Mouse (Mus musculus): ENCODE results near the gene Mrpl17. TPM values are rescaled to one million over a fixed set of nuclear protein-coding genes. Genes with fewer than 3 reads are reported as not detected.

Gene Mrpl17
- polyA plus RNA-seq, 1 experiment from 2014 or later = 208 TPM

DNA sequence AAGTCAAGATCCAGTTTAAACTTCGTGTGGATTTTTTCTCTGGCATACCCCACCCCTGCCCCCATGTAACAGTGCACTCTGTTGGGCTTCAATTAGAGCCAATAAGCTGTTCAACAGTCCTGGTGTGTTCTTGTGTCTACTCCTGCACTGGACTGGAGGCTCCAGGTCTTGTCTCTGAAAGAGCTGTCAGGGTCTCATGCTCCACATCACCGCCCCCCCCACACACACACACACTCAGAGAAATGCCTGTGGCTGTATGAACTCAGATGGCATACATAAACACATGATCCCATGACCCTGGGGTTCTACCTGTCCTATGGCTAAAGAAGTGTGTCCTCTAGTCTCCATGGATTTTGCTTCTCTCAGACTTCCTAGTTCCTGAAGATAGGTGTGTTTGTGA lies 34.9 kb downstream of the Mrpl17 start:
- no peak overlapping the region for H3K4me2 ChIP-seq (replicated peaks)
- H3K9ac ChIP-seq = no peak overlapping the region
- no peaks in the 10 kb centered on the region for H3K9me3 ChIP-seq (ENCODE audit: control insufficient read depth, low read length)
- no peak overlapping the region for H3K4me3 ChIP-seq (replicated peaks; ENCODE audit: low read length)
- H3K36me3 ChIP-seq (replicated peaks; ENCODE audit: control insufficient read depth, insufficient read depth) = peaks cover 80% of the 10 kb centered on the region
- DNase-seq (ENCODE audit: low spot score) = no peak
- no peak for ATAC-seq (ENCODE audit: low FRiP score)
- H3K4me1 ChIP-seq (replicated peaks; ENCODE audit: control insufficient read depth, insufficient read depth, low read length) = peaks cover 50% of the 10 kb centered on the region
- no peaks in the 10 kb centered on the region for H3K27me3 ChIP-seq (ENCODE audit: control insufficient read depth, insufficient read depth, low read length)
- WGBS = 88% methylated on average over 2 of the region's 2 CpGs
- no peak overlapping the region for H3K27ac ChIP-seq

DNA sequence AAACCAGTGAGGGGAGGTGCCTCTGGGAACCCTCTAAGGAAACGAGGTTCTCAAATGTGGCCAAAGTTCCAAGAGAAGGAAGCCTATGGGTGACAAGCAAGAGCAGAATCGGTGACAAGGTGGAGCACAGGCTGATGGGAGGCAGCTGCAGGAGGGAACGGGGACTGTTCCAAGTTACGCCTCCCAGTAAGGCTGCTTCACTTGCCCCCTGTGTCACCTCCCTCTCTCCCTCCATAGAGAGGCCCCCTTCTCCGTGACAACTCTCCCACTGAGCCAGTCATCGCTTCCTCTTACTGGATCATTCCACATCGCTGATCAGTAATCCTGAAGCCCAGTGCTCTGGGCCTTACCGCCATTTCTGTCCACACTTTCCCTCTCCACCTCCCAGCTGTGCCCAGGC lies 36.2 kb downstream of the Mrpl17 start:
- Histone ChIP-seq H3K9ac (no peak overlapping the region), H3K4me1 (replicated peaks; ENCODE audit: control insufficient read depth, insufficient read depth, low read length) (peaks cover 53% of the 10 kb centered on the region), H3K9me3 (ENCODE audit: control insufficient read depth, low read length) (no peaks in the 10 kb centered on the region), H3K4me2 (replicated peaks) (no peak overlapping the region), H3K27me3 (ENCODE audit: control insufficient read depth, insufficient read depth, low read length) (no peaks in the 10 kb centered on the region), H3K27ac (no peak overlapping the region), H3K36me3 (replicated peaks; ENCODE audit: control insufficient read depth, insufficient read depth) (peaks cover 80% of the 10 kb centered on the region), H3K4me3 (replicated peaks; ENCODE audit: low read length) (no peak overlapping the region)
- ATAC-seq (ENCODE audit: low FRiP score) = no peak
- no peak for DNase-seq (ENCODE audit: low spot score)
- WGBS = 32% methylated on average over 8 of the region's 8 CpGs

GRCm38 (mm10) chr7:105773041-105773440 lies 37.9 kb downstream of the Mrpl17 start:
- DNase-seq (ENCODE audit: low spot score) = no peak

DNA sequence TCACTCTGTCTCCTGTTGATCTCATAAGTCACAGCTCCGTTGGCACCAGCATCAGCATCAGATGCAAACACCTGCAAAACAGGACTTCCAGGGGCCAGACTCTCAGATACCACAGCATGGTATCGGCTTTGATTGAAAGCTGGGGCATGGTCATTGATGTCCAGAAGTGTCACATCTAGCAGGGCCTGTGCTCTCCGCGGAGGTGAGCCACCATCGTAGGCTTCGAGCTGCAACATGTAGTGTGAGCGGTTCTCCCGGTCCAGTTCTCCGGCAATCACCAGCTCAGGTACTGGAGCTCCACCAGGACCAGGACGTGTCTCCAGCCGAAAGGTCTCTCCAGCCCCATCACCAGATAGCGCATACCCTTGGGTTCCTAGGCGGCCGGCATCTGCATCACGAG lies 38.6 kb downstream of the Mrpl17 start:
- Histone ChIP-seq H3K4me2 (replicated peaks) (no peak overlapping the region), H3K4me3 (replicated peaks; ENCODE audit: low read length) (no peak overlapping the region), H3K36me3 (replicated peaks; ENCODE audit: control insufficient read depth, insufficient read depth) (peaks cover 84% of the 10 kb centered on the region), H3K4me1 (replicated peaks; ENCODE audit: control insufficient read depth, insufficient read depth, low read length) (peaks cover 50% of the 10 kb centered on the region), H3K9ac (no peak overlapping the region), H3K9me3 (ENCODE audit: control insufficient read depth, low read length) (no peaks in the 10 kb centered on the region), H3K27ac (no peak overlapping the region), H3K27me3 (ENCODE audit: control insufficient read depth, insufficient read depth, low read length) (no peaks in the 10 kb centered on the region)
- no peak for ATAC-seq (ENCODE audit: low FRiP score)
- no peak for DNase-seq (ENCODE audit: low spot score)
- 93% methylated on average over 15 of the region's 15 CpGs for WGBS

More at GRCm38 (mm10) chr7:105773041-105773440, 37.9 kb downstream of the Mrpl17 start:
- Histone ChIP-seq H3K27ac (no peak overlapping the region), H3K4me2 (replicated peaks) (no peak overlapping the region), H3K9me3 (ENCODE audit: control insufficient read depth, low read length) (no peaks in the 10 kb centered on the region), H3K27me3 (ENCODE audit: control insufficient read depth, insufficient read depth, low read length) (no peaks in the 10 kb centered on the region), H3K4me1 (replicated peaks; ENCODE audit: control insufficient read depth, insufficient read depth, low read length) (peaks cover 50% of the 10 kb centered on the region), H3K4me3 (replicated peaks; ENCODE audit: low read length) (no peak overlapping the region), H3K9ac (no peak overlapping the region), H3K36me3 (replicated peaks; ENCODE audit: control insufficient read depth, insufficient read depth) (peaks cover 84% of the 10 kb centered on the region)
- ATAC-seq (ENCODE audit: low FRiP score) = no peak; the same call in 1 of the 2 replicates
- WGBS = 92% methylated on average over 5 of the region's 5 CpGs

- Histone ChIP-seq H3K9me3 (ENCODE audit: control insufficient read depth, low read length) (no peaks in the 10 kb centered on the region), H3K9ac (no peak overlapping the region), H3K27ac (no peak overlapping the region), H3K27me3 (ENCODE audit: control insufficient read depth, insufficient read depth, low read length) (no peaks in the 10 kb centered on the region), H3K36me3 (replicated peaks; ENCODE audit: control insufficient read depth, insufficient read depth) (peaks cover 91% of the 10 kb centered on the region), H3K4me1 (replicated peaks; ENCODE audit: control insufficient read depth, insufficient read depth, low read length) (peaks cover 39% of the 10 kb centered on the region), H3K4me2 (replicated peaks) (no peak overlapping the region), H3K4me3 (replicated peaks; ENCODE audit: low read length) (no peak overlapping the region)
- 87% methylated on average over 3 of the region's 3 CpGs for WGBS
- ATAC-seq (ENCODE audit: low FRiP score) = no peak
- DNase-seq (ENCODE audit: low spot score) = no peak
Observed at GRCm38 (mm10) chr7:105769959-105770358, 40.9 kb downstream of the Mrpl17 start.

DNA sequence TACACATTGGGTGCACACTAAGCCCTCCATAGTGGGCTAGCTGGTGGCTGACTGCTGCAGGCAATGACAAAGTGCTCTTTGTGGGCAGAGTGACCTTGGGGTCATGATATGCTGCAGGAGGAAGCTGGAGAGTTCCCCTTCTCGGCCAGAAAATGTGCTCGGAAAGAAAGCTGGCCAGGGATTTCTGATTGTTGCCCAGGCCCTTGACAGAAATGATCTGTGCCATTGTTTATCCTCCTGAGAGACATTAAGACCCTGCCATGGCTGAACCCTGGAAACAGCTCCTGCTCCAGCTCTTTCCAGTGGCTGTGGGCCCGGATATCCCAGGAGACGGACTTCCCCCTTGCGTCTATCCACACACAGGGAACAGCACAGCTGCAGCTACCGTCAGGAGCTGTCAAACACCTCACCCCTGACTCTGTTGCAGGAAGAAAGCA lies 43.2 kb downstream of the Mrpl17 start:
- Histone ChIP-seq H3K4me2 (replicated peaks) (no peak overlapping the region), H3K9ac (0 out of 2 replicates have a peak overlapping the region, but pooled peaks have one; percentile 11), H3K27ac (peak overlapping the region; percentile 43; the same call in 1 of the 2 replicates), H3K36me3 (replicated peaks; ENCODE audit: control insufficient read depth, insufficient read depth) (peaks cover 100% of the 10 kb centered on the region), H3K27me3 (ENCODE audit: control insufficient read depth, insufficient read depth, low read length) (no peaks in the 10 kb centered on the region), H3K9me3 (ENCODE audit: control insufficient read depth, low read length) (no peaks in the 10 kb centered on the region), H3K4me3 (replicated peaks; ENCODE audit: low read length) (no peak overlapping the region), H3K4me1 (replicated peaks; ENCODE audit: control insufficient read depth, insufficient read depth, low read length) (peaks cover 34% of the 10 kb centered on the region)
- ATAC-seq (ENCODE audit: low FRiP score) (peak; percentile 51; the same call in 1 of the 2 replicates), DNase-seq (ENCODE audit: low spot score) (no peak)
- WGBS = 10% methylated on average over 6 of the region's 6 CpGs

GRCm38 (mm10) chr7:105764331-105764730 lies 46.6 kb downstream of the Mrpl17 start:
- no peak overlapping the region for H3K4me2 ChIP-seq (replicated peaks)
- H3K9me3 ChIP-seq (ENCODE audit: control insufficient read depth, low read length) = no peaks in the 10 kb centered on the region
- no peak overlapping the region for H3K4me3 ChIP-seq (replicated peaks; ENCODE audit: low read length)
- ATAC-seq (ENCODE audit: low FRiP score) (no peak), DNase-seq (ENCODE audit: low spot score) (no peak)
- H3K9ac ChIP-seq = no peak overlapping the region
- no peaks in the 10 kb centered on the region for H3K27me3 ChIP-seq (ENCODE audit: control insufficient read depth, insufficient read depth, low read length)
- WGBS = 82% methylated on average over 11 of the region's 11 CpGs
- H3K4me1 ChIP-seq (replicated peaks; ENCODE audit: control insufficient read depth, insufficient read depth, low read length) = peaks cover 27% of the 10 kb centered on the region
- H3K36me3 ChIP-seq (replicated peaks; ENCODE audit: control insufficient read depth, insufficient read depth) = peaks cover 97% of the 10 kb centered on the region
- H3K27ac ChIP-seq = no peak overlapping the region

DNA sequence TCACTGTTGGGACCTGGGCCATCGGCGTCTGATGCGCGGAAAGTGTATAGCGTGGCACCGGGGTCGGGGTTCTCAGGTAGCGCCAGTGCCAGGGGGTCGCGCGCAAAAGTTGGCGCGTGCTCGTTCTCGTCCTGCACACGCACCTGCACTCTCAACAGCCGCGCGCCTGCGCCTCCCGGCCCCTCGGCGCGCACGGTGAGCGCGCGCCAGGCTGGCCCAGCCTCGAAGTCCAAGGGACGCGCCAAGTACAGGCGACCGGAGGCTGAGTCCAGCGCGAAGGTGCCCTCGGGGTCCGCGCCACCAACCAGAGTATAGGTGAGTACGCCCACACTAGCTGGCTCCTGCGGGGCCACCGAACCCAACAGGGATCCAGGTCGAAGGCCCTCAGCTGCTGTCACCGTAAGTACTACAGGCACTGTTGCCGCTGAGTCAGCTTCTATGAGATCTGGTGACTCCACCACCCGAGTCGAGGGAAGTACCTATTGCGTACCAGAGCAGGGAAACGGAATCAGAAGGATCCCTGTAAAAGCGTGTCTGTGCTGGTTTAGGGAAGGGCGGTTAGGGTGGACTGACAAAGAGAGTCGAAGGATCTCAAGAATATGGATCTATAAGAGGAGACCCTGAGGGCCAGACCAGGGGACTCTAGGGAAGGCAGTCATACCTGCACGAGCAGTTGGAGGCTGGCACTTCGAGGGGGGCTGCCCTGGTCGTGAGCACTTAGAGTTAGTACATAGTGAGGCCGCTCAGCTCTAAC lies 48.2 kb downstream of the Mrpl17 start:
- H3K4me1 ChIP-seq (replicated peaks; ENCODE audit: control insufficient read depth, insufficient read depth, low read length) = peaks cover 11% of the 10 kb centered on the region; the same call in 1 of the 2 replicates
- H3K9ac ChIP-seq = no peak overlapping the region; the same call in 1 of the 2 replicates
- no peak for ATAC-seq (ENCODE audit: low FRiP score)

GRCm38 (mm10) chr7:105761813-105762484 lies 49.0 kb downstream of the Mrpl17 start:
- no peaks in the 10 kb centered on the region for H3K9me3 ChIP-seq (ENCODE audit: control insufficient read depth, low read length)
- ATAC-seq (ENCODE audit: low FRiP score) (no peak), DNase-seq (ENCODE audit: low spot score) (no peak)
- no peak overlapping the region for H3K4me3 ChIP-seq (replicated peaks; ENCODE audit: low read length)
- WGBS = 19% methylated on average over 51 of the region's 51 CpGs
- H3K9ac ChIP-seq = no peak overlapping the region
- peaks cover 5% of the 10 kb centered on the region; the same call in 1 of the 2 replicates for H3K4me1 ChIP-seq (replicated peaks; ENCODE audit: control insufficient read depth, insufficient read depth, low read length)
- no peak overlapping the region for H3K27ac ChIP-seq
- H3K4me2 ChIP-seq (replicated peaks) = no peak overlapping the region
- peaks cover 97% of the 10 kb centered on the region for H3K36me3 ChIP-seq (replicated peaks; ENCODE audit: control insufficient read depth, insufficient read depth)
- no peaks in the 10 kb centered on the region for H3K27me3 ChIP-seq (ENCODE audit: control insufficient read depth, insufficient read depth, low read length)

More for the DNA sequence above, 48.2 kb downstream of the Mrpl17 start:
- Histone ChIP-seq H3K9me3 (ENCODE audit: control insufficient read depth, low read length) (no peaks in the 10 kb centered on the region), H3K27me3 (ENCODE audit: control insufficient read depth, insufficient read depth, low read length) (no peaks in the 10 kb centered on the region), H3K27ac (no peak overlapping the region), H3K4me2 (replicated peaks) (no peak overlapping the region), H3K36me3 (replicated peaks; ENCODE audit: control insufficient read depth, insufficient read depth) (peaks cover 97% of the 10 kb centered on the region), H3K4me3 (replicated peaks; ENCODE audit: low read length) (no peak overlapping the region)
- DNase-seq (ENCODE audit: low spot score) = no peak
- WGBS = 23% methylated on average over 54 of the region's 55 CpGs
